Mouse (Mus musculus) liver (tissue): ENCODE results near the gene B4galt3.
A peak's percentile ranks its signal among the peaks of the same experiment; 100 is the strongest.
"Not testable (repeated sequence)": the region's sequence is repeated elsewhere in the genome, so short reads cannot be mapped to it uniquely, and the experiment has no call there.

Experiments
- DNase-seq: peaks from one replicate; pipeline ENCODE4 v3.0.0-alpha.2; 2020; ENCODE audit warnings: mixed read lengths

Gene B4galt3

DNA sequence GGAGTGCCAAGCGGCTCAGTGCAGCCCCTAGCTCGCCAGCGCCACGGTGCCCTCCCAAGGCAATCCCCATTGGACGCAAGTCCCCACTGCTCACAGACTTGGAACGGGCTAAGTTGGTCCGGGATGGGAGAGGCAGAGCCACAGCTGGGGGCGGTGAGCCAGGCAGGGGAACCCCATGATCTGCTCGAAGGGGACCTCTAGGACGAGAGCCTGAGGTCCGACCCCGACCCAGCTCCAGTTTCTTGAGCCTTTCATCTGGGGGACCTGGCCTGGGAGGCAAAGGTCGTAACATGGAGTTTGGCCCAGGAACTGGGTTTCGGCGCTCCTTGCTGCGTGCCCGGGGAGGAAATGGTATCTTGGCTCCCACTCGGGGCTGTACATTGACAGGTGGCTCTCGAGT is 16.4 kb downstream of the B4galt3 start:
- no peak for DNase-seq

DNA sequence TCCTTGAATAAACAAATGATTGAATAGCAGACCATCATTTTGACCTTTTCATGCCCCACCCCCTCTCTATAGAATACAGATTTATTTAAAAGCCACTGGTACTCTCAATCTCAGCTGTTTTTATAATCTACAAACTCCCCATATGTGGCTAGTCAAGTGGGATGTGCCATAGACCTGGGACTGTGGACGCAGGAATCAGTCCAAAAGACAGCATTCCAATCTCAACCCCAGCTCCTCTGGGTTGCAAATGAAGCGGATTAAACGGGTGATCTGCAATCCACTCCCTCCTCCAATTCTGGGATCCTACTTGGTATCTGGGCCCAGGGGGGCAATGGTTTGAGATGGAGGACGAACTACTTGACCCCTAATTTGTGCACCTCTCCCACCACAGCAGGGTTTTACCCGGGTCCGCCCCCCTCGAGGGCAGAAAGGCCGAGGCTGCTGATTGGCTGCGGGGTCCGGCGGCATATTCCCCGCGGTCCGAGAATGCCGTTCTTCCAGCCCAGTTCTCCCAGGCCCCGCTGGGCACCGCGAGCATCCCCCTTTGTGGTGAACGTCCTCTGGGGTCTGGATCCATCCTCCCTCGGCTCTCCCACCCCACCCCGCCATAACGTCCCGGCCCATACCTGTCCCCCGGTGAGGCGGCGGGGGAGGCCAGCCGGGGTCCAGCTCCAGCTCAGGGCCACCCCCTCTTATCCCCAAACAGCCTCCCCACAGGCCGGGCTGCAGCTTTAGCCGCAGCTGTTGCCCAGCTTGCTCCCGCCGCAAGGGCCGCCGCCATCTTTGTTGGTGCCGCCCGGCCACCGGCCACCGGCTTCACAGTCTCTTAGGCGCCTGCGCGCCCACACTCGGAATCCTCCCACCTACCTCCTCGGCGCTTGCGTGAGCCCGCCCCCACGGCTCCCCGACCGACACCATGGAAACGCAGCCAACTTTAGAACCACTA is 17.3 kb downstream of the B4galt3 start, which contains the start of gene Usp21:
TSS of gene Usp21 (minus strand) at position 856 of the 946 bp plus-strand sequence.
- peak; percentile 95 for DNase-seq

DNA sequence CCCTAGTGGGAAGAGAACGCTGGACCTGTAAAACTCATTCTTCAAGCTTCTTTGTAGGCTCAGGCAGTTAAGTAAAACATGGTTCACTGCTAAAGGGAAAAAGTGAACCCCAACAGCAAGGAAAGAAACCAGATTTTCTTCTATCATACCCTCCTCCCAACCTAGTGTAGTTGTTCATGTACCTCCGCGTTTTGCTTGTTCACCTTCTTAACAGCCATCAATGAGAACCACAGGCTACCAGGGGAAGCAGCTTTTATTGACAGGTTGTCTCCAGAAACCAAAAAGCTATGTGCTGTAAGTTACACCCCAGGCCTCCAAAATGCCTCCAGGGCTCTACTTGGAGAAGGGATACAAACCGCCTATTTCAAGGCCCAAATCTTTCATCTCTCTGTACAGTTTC is 18.2 kb downstream of the B4galt3 start:
- no peak for DNase-seq

DNA sequence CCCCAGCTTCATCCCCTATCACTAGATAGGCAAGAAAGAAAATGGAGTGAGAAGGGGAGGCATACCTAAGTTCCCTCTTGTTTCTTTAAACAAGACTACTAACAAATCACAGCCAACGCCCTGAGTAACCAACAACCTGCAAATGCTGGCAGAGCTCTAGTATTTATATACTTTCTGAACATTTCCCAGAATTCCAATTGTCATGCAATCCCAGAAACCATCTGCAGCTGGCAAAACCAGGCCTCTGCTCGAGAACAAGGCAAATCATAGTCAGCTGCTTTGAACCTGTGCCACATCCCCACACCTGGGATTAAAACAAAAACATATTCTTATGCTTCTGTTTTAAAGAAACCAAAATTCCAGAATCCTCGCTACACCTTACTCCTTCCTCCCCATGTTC is 23.2 kb downstream of the B4galt3 start:
- no peak for DNase-seq

DNA sequence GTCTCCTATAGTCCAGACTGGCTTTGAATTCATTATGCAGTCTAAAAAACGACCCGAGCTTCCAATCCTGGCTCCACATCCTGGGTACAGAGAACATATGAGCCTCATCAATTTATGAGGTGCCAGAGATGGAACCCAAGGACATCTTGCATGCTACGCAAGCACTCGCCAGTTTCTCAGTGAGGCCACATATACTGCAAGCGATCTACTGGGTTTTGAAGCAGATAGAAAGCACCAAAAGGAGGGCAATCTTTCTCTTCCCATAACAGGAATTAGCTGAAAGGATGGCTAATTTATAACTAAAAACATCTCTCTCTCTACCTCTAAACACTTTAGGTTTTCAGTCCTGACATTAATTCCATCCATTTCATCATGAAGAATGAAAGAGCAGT is 23.8 kb downstream of the B4galt3 start:
- no peak for DNase-seq

DNA sequence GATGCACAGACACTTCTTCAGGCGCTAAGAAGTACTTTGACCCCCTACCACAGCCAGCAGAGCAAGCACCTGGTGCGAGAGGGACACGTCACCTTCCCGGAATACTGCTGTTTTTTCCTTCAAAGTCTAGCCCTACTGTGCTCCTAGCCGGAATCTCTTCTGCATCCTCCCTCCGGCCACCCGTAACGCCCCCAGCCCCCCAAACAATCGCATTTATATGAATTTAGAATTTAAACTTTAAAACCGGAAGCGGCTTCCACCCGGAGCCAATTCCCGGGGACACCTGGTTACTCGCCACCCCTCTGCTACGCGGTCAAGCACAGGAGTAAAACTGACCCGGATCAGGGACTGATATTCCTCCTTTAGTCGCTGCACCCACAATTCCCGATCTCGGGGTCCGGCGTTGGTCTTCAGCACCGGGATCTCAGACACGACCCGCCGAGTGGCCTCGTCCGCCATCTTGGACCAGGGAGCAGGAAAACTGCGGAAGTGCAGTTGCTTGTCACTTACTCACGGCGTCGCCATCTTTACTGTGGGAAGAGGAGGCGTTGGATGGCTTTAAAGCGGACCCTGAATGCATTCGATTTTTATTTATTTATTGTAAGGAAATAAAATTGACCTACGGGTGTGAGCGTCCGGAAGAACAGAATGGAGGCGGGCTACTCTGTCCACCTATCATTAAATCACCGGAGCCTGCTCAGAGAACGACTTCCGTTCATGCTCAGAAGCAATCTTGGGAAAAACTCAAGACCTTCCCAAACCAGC is 24.4 kb downstream of the B4galt3 start, which contains the start of gene Ufc1:
TSS of gene Ufc1 (minus strand) at position 727 of the 765 bp plus-strand sequence.
- DNase-seq: peak; percentile 81

DNA sequence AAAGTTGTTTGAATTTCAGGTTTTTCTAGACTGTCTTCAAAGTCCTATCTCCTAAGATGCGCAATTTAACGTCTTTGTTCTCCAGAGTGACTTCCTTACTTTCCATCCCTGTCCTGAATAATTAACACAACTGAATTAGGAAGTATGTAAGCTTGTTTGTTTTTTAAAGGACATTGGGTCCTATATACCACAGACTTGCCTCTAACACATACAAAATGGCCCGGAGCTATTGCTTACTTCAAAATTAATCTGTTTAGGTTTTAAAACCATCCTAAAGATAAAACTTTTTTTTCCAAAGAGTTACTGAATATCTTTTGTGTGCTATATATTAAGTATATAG is 24.9 kb downstream of the B4galt3 start:
- DNase-seq: no peak

DNA sequence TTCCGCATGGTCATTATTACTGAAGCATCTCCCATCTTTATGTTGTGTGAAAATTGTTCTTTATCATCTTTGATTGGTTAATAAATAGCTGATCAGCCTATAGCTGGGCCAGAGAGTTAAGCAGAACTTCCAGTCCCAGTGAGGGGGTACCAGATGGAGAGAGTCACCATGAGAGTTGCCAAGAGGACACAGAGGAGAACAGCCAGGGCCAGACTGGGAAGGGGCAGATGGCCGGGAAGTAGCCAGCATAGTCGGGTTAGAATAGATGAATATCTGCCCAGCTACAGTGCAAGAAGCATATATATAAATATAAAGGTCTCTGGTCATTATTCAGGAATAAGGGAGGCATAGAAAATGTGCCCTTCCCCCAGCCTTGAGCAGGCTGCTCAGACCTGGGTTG is 28.1 kb downstream of the B4galt3 start:
- DNase-seq: no peak

DNA sequence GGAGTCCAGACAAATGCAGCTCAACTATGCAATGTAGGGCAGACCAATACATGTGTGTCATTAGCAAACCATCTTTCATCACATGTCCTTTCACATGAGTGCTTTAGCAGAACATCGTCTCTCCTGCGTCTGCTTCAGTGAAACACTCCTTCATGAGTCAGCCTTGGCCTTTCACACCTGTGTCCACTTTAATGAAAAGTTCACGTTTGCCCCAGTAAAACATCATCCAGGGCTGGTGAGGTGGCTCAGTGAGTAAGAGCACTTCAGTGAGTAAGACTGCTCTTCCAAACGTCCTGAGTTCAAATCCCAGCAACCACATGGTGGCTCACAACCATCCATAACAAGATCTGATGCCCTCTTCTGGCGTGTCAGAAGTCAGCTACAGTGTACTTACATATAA is 36.0 kb downstream of the B4galt3 start:
- DNase-seq: not testable (repeated sequence)

DNA sequence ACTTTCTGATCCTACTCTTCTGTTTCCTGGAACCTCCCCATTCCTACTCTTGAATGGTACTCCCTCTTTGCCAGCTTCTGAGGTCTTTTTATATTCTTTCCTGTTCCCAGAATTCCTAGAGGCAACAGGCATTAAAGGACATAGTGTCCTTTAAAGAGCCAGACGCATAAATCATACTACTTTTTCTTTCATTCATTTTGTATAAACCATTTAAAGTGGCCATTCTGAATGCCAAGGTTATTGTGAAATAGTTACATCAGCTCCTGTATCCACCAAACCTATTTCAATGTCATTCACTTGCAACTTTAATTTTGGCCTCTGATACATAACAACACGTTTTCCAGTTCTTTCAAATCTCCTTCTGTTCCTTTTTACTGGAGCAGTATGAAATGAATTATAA is 39.2 kb downstream of the B4galt3 start:
- no peak for DNase-seq

DNA sequence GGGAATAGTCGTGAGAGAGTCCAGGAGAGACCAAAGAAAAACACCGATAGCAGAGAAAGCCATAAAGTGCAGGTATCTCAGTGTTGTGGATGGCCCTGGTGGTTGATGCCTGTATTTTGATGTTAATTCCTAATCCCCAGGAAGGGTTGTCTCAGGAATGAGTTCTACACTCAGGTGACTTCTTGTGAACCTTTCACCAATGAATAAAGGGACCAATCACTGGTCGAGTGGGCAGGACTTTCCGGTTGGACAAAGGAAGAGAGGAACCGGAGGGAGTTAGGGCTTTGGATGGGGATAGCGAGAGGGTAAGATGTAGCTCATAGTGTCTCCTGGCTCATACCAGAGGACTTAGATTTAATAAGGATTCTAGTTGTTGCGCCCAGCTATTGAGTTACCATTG is 49.6 kb downstream of the B4galt3 start:
- DNase-seq: no peak

DNA sequence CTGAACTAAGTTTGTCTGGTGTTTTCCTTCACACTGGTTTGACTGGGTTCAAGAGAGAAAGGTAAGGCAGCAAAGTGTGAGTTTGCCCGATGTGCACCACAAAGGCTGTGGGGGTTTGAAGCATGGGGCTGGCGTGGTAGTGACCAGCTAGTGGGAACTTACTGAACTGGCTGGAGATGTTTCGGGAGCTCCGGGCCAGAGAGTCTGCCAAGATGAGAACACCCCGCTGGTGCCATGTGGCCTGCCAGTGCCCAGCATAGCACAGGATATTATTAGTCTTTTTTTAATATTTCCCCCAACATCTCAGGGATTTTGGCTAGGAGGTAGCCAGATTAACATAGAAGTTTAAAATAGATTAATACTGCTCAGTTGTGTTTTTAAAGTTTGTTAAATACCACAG is 50.0 kb downstream of the B4galt3 start:
- DNase-seq: no peak

DNA sequence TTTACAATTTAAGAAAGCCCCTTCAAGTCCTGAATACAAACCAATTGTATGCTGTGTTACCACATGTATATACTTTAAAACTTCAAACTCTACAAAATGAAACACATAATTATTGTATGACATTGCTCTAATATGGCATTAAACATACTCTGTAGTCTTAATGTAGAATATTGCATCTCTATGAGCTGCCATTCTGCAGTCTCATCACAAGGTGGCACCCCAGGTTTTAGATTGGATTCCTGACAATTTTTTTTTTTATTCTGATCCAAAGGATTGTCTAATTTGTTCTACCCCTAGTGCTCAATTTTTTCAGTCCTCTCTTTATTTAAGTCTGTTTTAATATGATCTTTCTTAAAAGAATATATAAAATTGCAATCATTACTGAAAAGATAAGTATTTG is 51.3 kb downstream of the B4galt3 start:
- no peak for DNase-seq

DNA sequence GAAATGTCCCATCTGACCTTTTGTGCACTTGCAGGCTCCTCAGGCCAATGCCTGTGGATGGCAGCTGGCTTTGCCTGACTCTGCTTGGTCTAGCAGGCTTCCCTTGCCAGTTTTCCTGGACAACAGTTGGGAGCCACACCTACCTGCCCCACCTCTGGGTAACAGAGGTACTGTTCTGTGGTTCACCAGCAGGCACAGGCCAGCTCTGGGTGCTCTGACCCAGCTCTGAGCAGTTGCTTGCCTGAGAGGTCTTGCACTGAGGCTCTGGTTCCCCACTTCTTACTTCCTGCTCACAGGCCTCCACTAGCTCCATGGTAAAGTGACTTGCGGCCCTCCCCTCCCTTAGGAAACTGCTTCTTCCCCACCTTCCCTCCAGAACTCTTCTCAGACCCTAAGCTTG is 51.9 kb downstream of the B4galt3 start:
- DNase-seq: no peak

DNA sequence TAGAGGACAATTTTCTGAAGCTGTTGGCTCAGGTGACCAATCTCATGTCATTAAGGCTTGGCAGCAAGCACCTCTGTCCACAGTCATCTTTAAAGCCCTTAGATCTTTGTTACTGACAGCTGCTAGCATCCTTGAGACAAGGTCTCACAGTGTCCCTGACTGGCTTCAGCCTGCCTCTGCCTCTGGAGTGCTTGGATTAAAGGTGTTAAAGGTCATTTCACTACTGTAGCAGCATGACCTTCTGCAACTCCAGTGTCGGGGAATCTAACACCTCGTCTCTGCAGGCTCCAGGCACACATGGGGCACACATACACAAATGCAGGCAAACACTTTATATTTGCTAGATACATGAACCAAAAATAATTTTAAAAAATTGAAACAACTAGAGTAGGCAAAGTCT is 55.4 kb downstream of the B4galt3 start:
- no peak for DNase-seq
